Mouse (Mus musculus) natural killer cell, adult 2 months (primary cell): ENCODE results near the gene Calr4.

Experiments
- DNase-seq, 2 experiments: peaks; one replicate each; pipeline ENCODE4 v3.0.0; 2022; ENCODE audit warnings: low spot score in 2 of 2

Calr4 gene

GRCm38 (mm10) chr4:109236186-109236879 lies 2.0 kb downstream of the Calr4 start:
- DNase-seq, result no peak

GRCm38 (mm10) chr4:109238428-109239268 lies 4.4 kb downstream of the Calr4 start:
- DNase-seq, result no peak

- DNase-seq, result no peak
These were observed 6.9 kb downstream of the Calr4 start for GRCm38 (mm10) chr4:109241221-109241620.

- no peak for DNase-seq
These were observed 7.6 kb downstream of the Calr4 start for GRCm38 (mm10) chr4:109241934-109242333.

GRCm38 (mm10) chr4:109244506-109244905 lies 10.2 kb downstream of the Calr4 start:
- DNase-seq, result no peak

DNA sequence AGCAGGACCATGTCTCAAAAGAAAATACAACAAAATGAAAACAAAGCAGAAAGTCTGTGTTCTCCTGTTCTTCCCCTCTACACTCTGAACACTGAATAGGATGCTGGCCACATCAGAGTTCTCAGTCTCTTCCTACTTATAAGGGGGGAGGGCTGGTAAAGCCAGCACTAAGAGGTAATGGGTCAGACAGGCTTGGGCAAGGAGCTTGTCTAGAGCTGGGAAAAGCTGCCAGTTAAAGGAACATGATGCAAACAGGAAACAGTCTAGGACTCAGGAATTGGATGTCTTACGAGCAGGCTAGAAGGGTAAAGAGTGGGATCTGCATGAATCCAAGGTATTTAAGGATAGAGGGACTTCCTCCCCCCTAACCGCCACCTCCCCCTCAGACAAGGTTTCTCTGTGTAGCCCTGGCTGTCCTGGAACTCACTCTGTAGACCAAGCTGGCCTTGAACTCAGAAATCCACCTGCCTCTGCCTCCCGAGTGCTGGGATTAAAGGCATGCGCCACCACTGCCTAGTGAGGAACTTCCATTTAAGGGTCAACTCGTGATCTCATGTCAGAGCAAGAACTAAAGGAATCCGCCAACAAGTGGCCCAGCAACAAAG lies 10.8 kb downstream of the Calr4 start:
- DNase-seq, result no peak

- DNase-seq, result peak in 1 of 2 experiments; percentile 25
These were observed 17.3 kb downstream of the Calr4 start for GRCm38 (mm10) chr4:109251605-109252004.

DNA sequence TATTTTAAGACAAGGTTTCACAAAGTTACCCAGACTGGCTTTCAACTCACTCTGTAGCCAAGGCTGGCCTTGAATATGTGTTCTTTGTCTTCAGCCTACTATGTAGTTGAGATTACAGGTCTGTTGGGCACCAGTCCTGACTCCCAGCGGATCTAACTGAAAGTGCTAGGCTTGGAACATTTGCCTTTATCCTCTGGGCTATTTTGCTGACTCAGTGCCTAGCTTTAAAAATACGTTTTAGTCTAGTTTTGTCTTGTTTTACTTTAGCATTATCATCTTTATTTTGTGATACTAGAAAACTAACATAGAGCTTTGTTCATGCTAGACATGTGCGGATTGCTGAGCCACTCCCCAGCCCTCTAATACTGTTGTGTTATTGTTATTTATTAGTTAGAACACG lies 17.9 kb downstream of the Calr4 start:
- DNase-seq, result no peak

- DNase-seq, result no peak
These were observed 19.4 kb downstream of the Calr4 start for GRCm38 (mm10) chr4:109253664-109254151.

- DNase-seq, result no peak
These were observed 20.2 kb downstream of the Calr4 start for GRCm38 (mm10) chr4:109254511-109254910.

DNA sequence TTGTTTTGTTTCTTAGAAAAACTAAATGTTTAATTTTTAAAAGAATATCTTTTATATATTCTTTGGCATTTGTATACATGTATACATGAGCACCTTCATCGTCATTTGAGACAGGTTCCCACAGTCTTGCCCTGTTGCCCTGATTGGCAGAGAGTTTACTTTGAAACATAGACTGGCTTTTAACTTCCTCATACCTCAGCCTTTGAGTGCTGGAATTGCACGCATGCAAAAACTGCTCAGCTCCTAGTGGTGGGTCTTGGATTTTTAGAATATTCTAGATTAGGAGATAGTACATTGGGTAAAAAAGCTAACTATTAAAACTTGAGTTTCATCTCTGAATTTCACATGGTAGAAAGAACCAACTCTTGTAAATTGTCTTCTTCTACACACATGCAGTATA lies 21.0 kb downstream of the Calr4 start:
- DNase-seq, result no peak

DNA sequence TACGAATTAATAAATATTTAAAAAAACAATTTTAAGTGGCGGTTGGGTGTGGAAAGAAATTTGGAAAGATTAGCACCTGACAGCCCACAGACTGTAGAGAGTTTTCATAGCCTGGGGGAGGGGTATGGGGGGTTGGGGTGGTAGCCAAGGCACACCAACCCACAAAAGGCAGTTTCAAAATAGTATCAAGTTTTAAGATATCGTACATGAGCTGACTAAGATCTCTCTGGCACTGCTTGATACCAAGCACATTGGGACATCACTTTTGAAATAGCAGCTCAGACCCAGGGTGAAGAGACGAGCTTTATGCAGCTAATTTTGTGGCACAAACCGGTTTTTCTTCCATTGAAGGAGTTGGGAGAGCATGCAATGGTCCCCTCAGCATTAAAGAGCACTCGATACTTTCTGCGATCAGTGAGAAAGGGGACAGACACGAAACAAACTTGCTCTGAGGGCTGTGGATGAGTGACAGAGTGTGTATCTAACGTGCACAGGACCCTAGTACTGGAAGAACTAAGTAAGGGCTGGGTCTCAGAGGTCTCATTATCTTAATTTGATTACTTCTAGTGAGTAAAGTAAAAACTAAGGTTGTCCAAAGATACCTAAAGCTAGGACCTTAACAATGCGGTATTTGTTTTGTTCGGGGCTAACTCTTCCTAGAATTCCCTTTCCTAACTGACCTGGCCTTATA lies 21.6 kb downstream of the Calr4 start:
- DNase-seq, result no peak

DNA sequence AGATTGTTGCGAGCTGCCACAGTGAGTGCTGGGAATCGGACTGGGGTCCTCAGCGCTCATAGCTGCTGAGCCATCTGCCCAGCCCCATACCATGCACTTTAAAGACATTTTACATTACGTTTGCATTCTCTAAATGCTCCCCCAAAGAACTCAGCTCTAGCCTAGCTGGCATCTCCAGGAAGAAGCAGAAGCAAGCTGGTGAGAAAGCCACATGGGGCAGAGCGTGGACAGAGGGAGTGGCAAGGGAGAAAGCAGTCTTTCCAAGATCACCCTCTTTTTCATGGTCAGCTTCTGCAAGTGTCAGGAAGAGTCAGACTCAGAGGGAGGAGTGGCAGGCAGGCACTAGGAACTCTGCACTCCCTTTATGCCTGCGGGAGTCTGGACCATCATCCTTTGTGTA lies 22.5 kb downstream of the Calr4 start:
- no peak for DNase-seq

DNA sequence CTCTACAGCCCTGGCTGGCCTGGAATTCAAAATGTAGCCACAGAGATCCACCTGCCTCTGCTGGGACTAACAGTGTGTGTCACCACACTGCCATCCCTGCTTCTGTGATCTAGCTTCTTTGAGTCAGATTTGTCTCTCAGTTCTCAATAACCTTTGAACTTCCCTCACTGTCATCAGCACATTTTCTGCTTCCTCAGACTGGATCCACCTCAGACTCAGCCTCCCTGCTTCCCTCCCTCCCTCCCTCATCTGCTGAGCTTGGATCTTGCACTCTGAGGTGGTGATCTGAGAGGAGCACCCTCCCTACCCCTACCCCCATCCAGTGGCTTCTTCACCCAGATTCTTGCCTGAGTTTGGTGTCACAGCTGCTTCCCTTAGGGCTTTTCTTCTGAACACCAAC lies 23.4 kb downstream of the Calr4 start:
- DNase-seq, result no peak

DNA sequence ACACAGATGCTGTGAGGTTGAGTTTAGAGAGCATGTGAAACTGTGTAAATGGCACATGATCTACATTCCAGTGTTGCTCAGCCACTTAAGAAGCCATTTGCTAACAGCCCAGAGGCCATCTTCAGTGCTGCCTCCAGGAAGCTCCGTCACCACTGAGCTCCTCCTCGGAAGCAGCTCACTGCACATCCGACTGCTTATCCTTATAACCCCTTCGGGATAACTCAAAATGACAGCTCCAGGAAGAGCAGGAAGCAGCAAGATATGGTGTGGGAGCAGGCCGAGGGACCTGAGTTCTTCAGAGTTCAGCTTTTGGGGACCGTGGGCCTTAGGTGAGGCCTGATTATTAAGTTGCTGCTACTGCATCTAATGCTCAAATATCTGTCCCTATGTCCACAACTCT lies 27.8 kb downstream of the Calr4 start:
- no peak for DNase-seq

DNA sequence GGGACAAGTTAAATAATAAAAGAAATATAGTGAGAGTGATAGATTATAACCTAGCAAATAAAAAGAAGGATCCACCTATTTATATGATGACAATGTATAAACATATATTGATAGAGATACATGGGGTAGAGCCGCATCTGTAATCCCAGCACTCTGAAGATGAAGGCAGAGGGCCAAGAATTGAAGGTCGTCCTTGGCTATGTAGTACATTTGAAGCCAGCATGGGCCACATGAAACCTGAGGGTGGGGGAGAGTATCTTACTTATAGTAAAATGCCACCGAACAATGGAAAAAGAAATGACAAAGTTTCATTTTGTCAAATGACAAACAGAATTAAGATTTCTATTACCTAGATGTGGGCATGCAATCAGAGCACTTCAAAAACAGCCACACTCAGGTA lies 31.8 kb downstream of the Calr4 start:
- no peak for DNase-seq

DNA sequence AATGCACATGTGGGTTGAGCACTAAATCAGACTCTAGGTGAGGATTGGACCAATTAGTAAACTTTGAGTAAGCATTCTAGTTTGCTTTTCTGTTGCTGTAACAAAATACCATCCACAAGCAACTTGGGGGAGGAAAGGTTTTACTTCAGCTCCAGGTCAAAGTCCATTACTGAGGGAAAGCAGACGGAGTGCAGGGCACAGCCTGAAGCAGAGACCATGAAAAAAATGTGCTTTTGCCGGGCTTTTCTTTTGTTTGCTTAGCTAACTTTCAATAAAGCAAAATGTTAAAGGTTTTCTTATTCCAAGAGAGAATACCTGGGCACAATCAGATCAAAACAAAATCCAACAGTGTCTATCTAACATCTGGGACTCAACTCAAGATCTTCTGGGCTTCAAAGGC lies 32.5 kb downstream of the Calr4 start:
- no peak for DNase-seq

- DNase-seq, result no peak
These were observed 33.2 kb downstream of the Calr4 start for GRCm38 (mm10) chr4:109267452-109267851.

- no peak for DNase-seq
These were observed 34.6 kb downstream of the Calr4 start for GRCm38 (mm10) chr4:109268903-109269302.

DNA sequence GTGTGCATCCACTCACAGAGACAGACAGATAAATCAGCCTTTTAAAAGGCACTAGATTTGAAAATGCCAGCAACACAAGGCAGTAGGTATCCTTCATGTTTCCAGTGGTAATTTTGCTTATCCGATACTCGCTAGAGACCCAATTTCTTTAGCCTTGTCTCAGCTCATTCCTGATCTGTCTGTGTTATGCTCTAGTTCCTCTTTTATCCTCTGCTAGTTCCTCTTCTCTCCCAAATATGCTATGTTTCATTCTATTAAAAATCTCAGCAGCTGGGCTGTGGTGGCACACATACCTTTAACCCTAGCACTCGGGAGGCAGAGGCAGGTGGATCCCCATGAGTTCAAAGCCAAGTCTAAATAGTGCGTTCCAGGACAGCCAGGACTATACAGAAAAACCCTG lies 37.5 kb downstream of the Calr4 start:
- no peak for DNase-seq

- no peak for DNase-seq
These were observed 39.4 kb downstream of the Calr4 start for GRCm38 (mm10) chr4:109273586-109274240.
